Mouse (Mus musculus) hindbrain, embryonic 16.5 days (tissue): Measurements from ENCODE around the gene Gjc2. TPM values are rescaled to one million over a fixed set of nuclear protein-coding genes. Genes with fewer than 3 reads are reported as not detected.
A peak's percentile ranks its signal among the peaks of the same experiment; 100 is the strongest.

Source experiments
- ATAC-seq: fragments of 200-750 bp; cut with Nextera tagmentation; 2 replicates; pipeline ENCODE4 v1.8.0; 2017; ENCODE audit warnings: moderate TSS enrichment, moderate library complexity
- H3K27ac ChIP-seq: fragments of 300-500 bp; sonication (generic); 2 replicates; pipeline ENCODE4 v1.5.1; 2014; ENCODE audit warnings: low read depth, mild to moderate bottlenecking, control low read depth, low read length, moderate library complexity
- H3K27me3 ChIP-seq: fragments of 300-500 bp; sonication (generic); replicated peaks from 2 replicates; pipeline ENCODE4 v1.6.1; 2014; ENCODE audit warnings: low read length; ENCODE audit not compliant: control insufficient read depth, insufficient read depth
- H3K36me3 ChIP-seq: fragments of 300-500 bp; sonication (generic); 2 replicates; pipeline ENCODE4 v1.6.1; 2014; ENCODE audit warnings: mild to moderate bottlenecking, low read length, moderate library complexity, mixed read lengths; ENCODE audit not compliant: control insufficient read depth, insufficient read depth
- H3K4me1 ChIP-seq: fragments of 300-500 bp; sonication (generic); 2 replicates; pipeline ENCODE4 v1.6.1; 2014; ENCODE audit warnings: low read depth, low read length; ENCODE audit not compliant: control insufficient read depth, insufficient read depth
- H3K4me2 ChIP-seq: fragments of 300-500 bp; sonication (generic); 2 replicates; pipeline ENCODE4 v1.6.1; 2014; ENCODE audit warnings: mild to moderate bottlenecking, low read length, control low read depth, moderate library complexity
- H3K4me3 ChIP-seq: fragments of 300-500 bp; sonication (generic); 2 replicates; pipeline ENCODE4 v1.5.1; 2014; ENCODE audit warnings: mild to moderate bottlenecking, low read length, control low read depth, moderate library complexity
- H3K9ac ChIP-seq: fragments of 300-500 bp; sonication (generic); 2 replicates; pipeline ENCODE4 v1.6.1; 2014; ENCODE audit warnings: low read depth, mild to moderate bottlenecking, control low read depth, low read length, moderate library complexity
- H3K9me3 ChIP-seq: fragments of 300-500 bp; sonication (generic); 2 replicates; pipeline ENCODE4 v1.6.1; 2014; ENCODE audit warnings: mild to moderate bottlenecking, low read length, moderate library complexity; ENCODE audit not compliant: control insufficient read depth
- WGBS: fragments of 180-500 bp; shearing (Covaris S2); extraction: QIAGEN DNeasy Blood & Tissue Kit; methylation state at CpG from one replicate; pipeline ENCODE4 v1.1.7; 2014; 5-methylcytosine and 5-hydroxymethylcytosine counted together
- polyA plus RNA-seq: library from polyadenylated mRNA; unstranded; fragments of >200 nt; fragmentation: Nextera tagmentation; extraction: Ambion mirVana; gene quantifications from 2 replicates; pipeline ENCODE4 v1.2.1, GENCODE M21; 2015

Gjc2 gene
- polyA plus RNA-seq, 1 experiment from 2014 or later, result 0.20 TPM

DNA sequence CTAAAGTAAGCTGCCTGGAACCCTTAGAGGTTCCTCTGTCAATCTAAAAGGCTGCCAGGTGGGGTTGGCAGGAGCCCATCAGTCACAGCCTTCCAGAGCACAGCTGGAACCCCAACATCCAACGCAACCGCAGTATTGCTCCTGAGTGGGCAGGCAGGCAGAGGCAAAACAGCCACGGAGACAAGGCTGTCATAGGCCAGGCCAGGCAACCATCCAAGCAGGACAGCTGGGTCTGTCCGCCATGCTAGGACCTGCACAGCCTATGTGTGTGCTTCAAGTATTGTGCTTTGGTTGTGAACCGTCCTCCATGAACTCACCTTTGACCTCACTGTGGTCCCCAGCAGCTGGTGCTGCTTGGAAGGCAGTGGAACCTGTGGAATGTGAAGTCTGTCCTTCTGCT lies 27.1 kb downstream of the Gjc2 start:
- H3K9me3 ChIP-seq, result no peaks in the 10 kb centered on the region
- H3K4me1 ChIP-seq, result no peaks in the 10 kb centered on the region
- no peak for ATAC-seq
- no peak overlapping the region for H3K4me3 ChIP-seq
- no peaks in the 10 kb centered on the region for H3K27me3 ChIP-seq
- peaks cover 12% of the 10 kb centered on the region; the same call in 1 of the 2 replicates for H3K36me3 ChIP-seq
- H3K4me2 ChIP-seq, result no peak overlapping the region
- WGBS, result 86% methylated on average over 5 of the region's 5 CpGs
- no peak overlapping the region for H3K27ac ChIP-seq
- H3K9ac ChIP-seq, result no peak overlapping the region

- Histone ChIP-seq H3K9me3 (no peaks in the 10 kb centered on the region), H3K4me3 (no peak overlapping the region), H3K4me1 (no peaks in the 10 kb centered on the region), H3K4me2 (no peak overlapping the region), H3K9ac (no peak overlapping the region), H3K27me3 (no peaks in the 10 kb centered on the region), H3K36me3 (peaks cover 12% of the 10 kb centered on the region; the same call in 1 of the 2 replicates), H3K27ac (no peak overlapping the region)
- no peak for ATAC-seq
- 91% methylated on average over 7 of the region's 7 CpGs for WGBS
Measured at GRCm38 (mm10) chr11:59154220-59154619, 28.8 kb downstream of the Gjc2 start.

DNA sequence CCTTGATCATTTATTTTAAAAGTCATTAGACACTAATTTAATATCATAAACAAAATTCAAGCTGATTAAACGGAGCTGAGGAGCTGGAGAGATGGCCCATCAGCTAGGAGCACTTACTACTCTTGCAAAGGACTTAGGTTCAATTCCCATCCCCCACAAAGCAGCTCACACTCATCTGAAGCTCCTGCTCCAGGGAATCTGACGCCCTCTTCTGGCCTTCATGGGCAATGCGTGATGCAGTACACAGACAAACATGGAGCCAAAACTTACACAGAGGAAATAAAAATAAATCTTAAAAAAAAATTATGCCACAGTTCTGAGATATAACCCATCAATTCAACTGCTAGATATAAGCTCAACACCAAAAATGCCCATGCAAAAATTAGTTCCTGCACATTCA lies 31.3 kb downstream of the Gjc2 start:
- Histone ChIP-seq H3K9me3 (no peaks in the 10 kb centered on the region), H3K36me3 (peaks cover 3% of the 10 kb centered on the region; the same call in 1 of the 2 replicates), H3K4me1 (no peaks in the 10 kb centered on the region), H3K27me3 (no peaks in the 10 kb centered on the region), H3K9ac (no peak overlapping the region), H3K27ac (no peak overlapping the region), H3K4me3 (no peak overlapping the region), H3K4me2 (no peak overlapping the region)
- ATAC-seq, result no peak
- 36% methylated on average over 3 of the region's 3 CpGs for WGBS

DNA sequence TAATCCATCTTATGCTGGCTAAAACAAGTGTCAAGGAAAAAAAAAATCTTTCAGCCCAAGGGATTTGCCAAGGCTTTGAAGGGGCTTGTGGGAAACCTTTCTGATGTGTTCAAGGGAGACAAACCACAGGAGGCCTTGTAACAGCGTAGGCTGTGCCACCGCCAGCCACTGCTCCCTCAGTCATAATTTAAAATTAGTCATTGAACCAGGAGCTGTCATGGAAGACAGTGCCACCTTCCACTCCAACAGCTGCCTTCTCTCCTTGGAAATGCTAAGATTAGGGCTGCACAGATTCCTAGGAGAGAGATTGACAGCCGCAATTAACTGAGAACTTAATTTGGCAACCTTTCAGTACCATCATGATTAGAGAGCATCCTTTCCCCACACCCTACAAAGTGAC lies 33.7 kb downstream of the Gjc2 start:
- no peak for ATAC-seq
- Histone ChIP-seq H3K9me3 (no peaks in the 10 kb centered on the region), H3K27me3 (no peaks in the 10 kb centered on the region), H3K36me3 (no peaks in the 10 kb centered on the region), H3K9ac (no peak overlapping the region), H3K4me2 (no peak overlapping the region), H3K27ac (no peak overlapping the region), H3K4me3 (no peak overlapping the region), H3K4me1 (no peaks in the 10 kb centered on the region)
- WGBS, result 57% methylated on average over 3 of the region's 3 CpGs

GRCm38 (mm10) chr11:59142962-59143361 lies 40.1 kb downstream of the Gjc2 start:
- Histone ChIP-seq H3K9ac (no peak overlapping the region), H3K27me3 (no peaks in the 10 kb centered on the region; the same call in 1 of the 2 replicates)
- WGBS, result 81% methylated on average over 5 of the region's 5 CpGs

GRCm38 (mm10) chr11:59141772-59142370 lies 41.1 kb downstream of the Gjc2 start:
- WGBS, result 10% methylated on average over 14 of the region's 14 CpGs
- H3K9ac ChIP-seq, result no peak overlapping the region
- peaks cover 8% of the 10 kb centered on the region for H3K27me3 ChIP-seq
- peak overlapping the region; percentile 8; the same call in 1 of the 2 replicates for H3K4me3 ChIP-seq
- ATAC-seq, result no peak
- no peak overlapping the region for H3K27ac ChIP-seq
- no peaks in the 10 kb centered on the region for H3K9me3 ChIP-seq
- peak overlapping the region; percentile 31 for H3K4me2 ChIP-seq
- H3K36me3 ChIP-seq, result no peaks in the 10 kb centered on the region
- no peaks in the 10 kb centered on the region for H3K4me1 ChIP-seq

More at GRCm38 (mm10) chr11:59142962-59143361, 40.1 kb downstream of the Gjc2 start:
- Histone ChIP-seq H3K36me3 (no peaks in the 10 kb centered on the region), H3K27ac (no peak overlapping the region), H3K4me3 (no peak overlapping the region), H3K4me1 (no peaks in the 10 kb centered on the region), H3K9me3 (no peaks in the 10 kb centered on the region), H3K4me2 (no peak overlapping the region)
- ATAC-seq, result no peak

DNA sequence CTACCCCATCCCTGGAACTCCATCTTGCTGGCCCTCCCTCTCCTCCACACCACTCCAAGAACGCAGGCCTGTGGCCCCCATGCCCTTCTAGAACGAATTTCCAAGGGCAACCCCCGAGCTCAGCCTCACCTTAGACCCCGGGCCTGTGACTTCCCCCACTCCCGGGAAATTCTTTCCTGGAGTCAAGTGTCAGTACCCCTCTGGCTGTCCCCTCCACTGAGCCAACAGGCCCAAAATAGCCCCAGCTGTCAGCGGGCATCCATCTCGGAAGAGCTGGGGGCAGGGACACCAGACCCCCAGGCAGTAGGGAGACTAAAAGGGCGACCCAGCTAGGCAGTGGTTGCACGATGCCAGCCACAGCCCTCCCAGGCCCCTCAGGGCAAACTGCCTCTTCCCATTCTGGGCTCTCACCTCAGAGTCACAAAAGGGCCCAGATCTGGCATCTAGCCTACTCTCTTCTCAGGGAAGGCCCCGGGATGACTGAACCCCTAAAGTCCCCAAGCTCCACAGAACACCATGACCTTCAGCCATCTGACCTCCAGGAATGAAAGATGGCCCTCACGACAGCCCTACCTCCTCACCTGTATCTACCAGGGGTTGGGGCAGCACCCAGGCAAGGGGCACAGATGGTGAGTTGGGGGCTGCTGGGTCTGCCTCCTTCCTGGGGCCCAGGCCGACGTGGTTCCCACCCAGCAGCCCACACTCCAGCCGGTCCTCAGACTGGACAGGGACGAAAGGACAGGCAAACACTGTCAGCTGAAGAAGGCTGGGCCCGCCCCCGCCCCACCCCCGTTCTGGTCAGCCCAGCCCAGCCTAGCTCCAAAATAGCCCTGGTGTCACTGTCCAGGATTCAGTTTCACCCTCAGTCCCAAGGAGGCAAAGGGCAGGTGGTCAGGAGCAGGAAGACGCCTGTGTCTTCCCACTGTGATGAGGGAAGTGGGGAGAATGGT lies 44.2 kb downstream of the Gjc2 start:
- H3K4me3 ChIP-seq, result no peak overlapping the region
- no peak overlapping the region for H3K9ac ChIP-seq
- ATAC-seq, result no peak
- no peaks in the 10 kb centered on the region for H3K9me3 ChIP-seq
- no peaks in the 10 kb centered on the region for H3K36me3 ChIP-seq
- peaks cover 7% of the 10 kb centered on the region; the same call in 1 of the 2 replicates for H3K4me1 ChIP-seq
- H3K27me3 ChIP-seq, result peaks cover 36% of the 10 kb centered on the region
- H3K27ac ChIP-seq, result no peak overlapping the region
- WGBS, result 79% methylated on average over 19 of the region's 19 CpGs
- H3K4me2 ChIP-seq, result no peak overlapping the region

- no peak overlapping the region for H3K4me2 ChIP-seq
- 76% methylated on average over 12 of the region's 12 CpGs for WGBS
Measured at GRCm38 (mm10) chr11:59136994-59137706, 45.9 kb downstream of the Gjc2 start.

More at GRCm38 (mm10) chr11:59136994-59137706, 45.9 kb downstream of the Gjc2 start:
- H3K4me3 ChIP-seq, result no peak overlapping the region
- H3K4me1 ChIP-seq, result peaks cover 7% of the 10 kb centered on the region; the same call in 1 of the 2 replicates
- H3K36me3 ChIP-seq, result no peaks in the 10 kb centered on the region
- H3K9me3 ChIP-seq, result no peaks in the 10 kb centered on the region
- H3K27ac ChIP-seq, result no peak overlapping the region
- no peak for ATAC-seq
- peaks cover 43% of the 10 kb centered on the region for H3K27me3 ChIP-seq
- no peak overlapping the region for H3K9ac ChIP-seq
